Mouse (Mus musculus) splenic B cell, adult 2 months (primary cell): Measurements from ENCODE around the gene Nsg2.
A peak's percentile ranks its signal among the peaks of the same experiment; 100 is the strongest.

Experiments
- DNase-seq: peaks from one replicate; pipeline ENCODE4 v3.0.0-alpha.2; 2011; ENCODE audit warnings: low read depth, low spot score
- H3K27me3 ChIP-seq: 2 replicates; pipeline ENCODE4 v1.6.1; 2012; ENCODE audit warnings: mild to moderate bottlenecking, low read length, moderate library complexity, mixed read lengths; ENCODE audit not compliant: control insufficient read depth, poor library complexity, insufficient read depth, severe bottlenecking
- H3K36me3 ChIP-seq: 2 replicates; pipeline ENCODE4 v1.6.1; 2012; ENCODE audit warnings: mild to moderate bottlenecking, low read length, moderate library complexity, mixed read lengths; ENCODE audit not compliant: control insufficient read depth, poor library complexity, insufficient read depth, severe bottlenecking

The Nsg2 gene

GRCm38 (mm10) chr11:32029356-32029755 is 29.1 kb downstream of the Nsg2 start:
- H3K27me3 ChIP-seq, result no peaks in the 10 kb centered on the region
- no peak for DNase-seq
- H3K36me3 ChIP-seq, result no peaks in the 10 kb centered on the region

- no peaks in the 10 kb centered on the region for H3K27me3 ChIP-seq
- DNase-seq, result no peak
- no peaks in the 10 kb centered on the region for H3K36me3 ChIP-seq
Measured at GRCm38 (mm10) chr11:32031396-32031795, 31.1 kb downstream of the Nsg2 start.

GRCm38 (mm10) chr11:32032053-32032452 is 31.8 kb downstream of the Nsg2 start:
- Histone ChIP-seq H3K27me3 (no peaks in the 10 kb centered on the region), H3K36me3 (no peaks in the 10 kb centered on the region)
- no peak for DNase-seq

GRCm38 (mm10) chr11:32035831-32036230 is 35.6 kb downstream of the Nsg2 start:
- H3K36me3 ChIP-seq, result no peaks in the 10 kb centered on the region
- DNase-seq, result no peak
- H3K27me3 ChIP-seq, result no peaks in the 10 kb centered on the region

GRCm38 (mm10) chr11:32039656-32040055 is 39.4 kb downstream of the Nsg2 start:
- no peaks in the 10 kb centered on the region for H3K36me3 ChIP-seq
- peak; percentile 38 for DNase-seq
- H3K27me3 ChIP-seq, result no peaks in the 10 kb centered on the region

GRCm38 (mm10) chr11:32057389-32057788 is 57.1 kb downstream of the Nsg2 start:
- Histone ChIP-seq H3K27me3 (no peaks in the 10 kb centered on the region), H3K36me3 (no peaks in the 10 kb centered on the region)
- no peak for DNase-seq

GRCm38 (mm10) chr11:32057861-32058260 is 57.6 kb downstream of the Nsg2 start:
- DNase-seq, result no peak
- no peaks in the 10 kb centered on the region for H3K27me3 ChIP-seq
- no peaks in the 10 kb centered on the region for H3K36me3 ChIP-seq

GRCm38 (mm10) chr11:32061020-32061419 is 60.8 kb downstream of the Nsg2 start:
- DNase-seq, result no peak

GRCm38 (mm10) chr11:32061874-32062273 is 61.6 kb downstream of the Nsg2 start:
- DNase-seq, result no peak
- Histone ChIP-seq H3K27me3 (no peaks in the 10 kb centered on the region), H3K36me3 (no peaks in the 10 kb centered on the region)

More at GRCm38 (mm10) chr11:32061020-32061419, 60.8 kb downstream of the Nsg2 start:
- Histone ChIP-seq H3K36me3 (no peaks in the 10 kb centered on the region), H3K27me3 (no peaks in the 10 kb centered on the region)

- no peaks in the 10 kb centered on the region for H3K36me3 ChIP-seq
- H3K27me3 ChIP-seq, result no peaks in the 10 kb centered on the region
- no peak for DNase-seq
Measured at GRCm38 (mm10) chr11:32063775-32064510, 63.7 kb downstream of the Nsg2 start.

- DNase-seq, result no peak
- Histone ChIP-seq H3K27me3 (no peaks in the 10 kb centered on the region), H3K36me3 (no peaks in the 10 kb centered on the region)
Measured at GRCm38 (mm10) chr11:32064511-32064862, 64.2 kb downstream of the Nsg2 start.

GRCm38 (mm10) chr11:32068736-32069490 is 68.7 kb downstream of the Nsg2 start:
- Histone ChIP-seq H3K36me3 (no peaks in the 10 kb centered on the region), H3K27me3 (no peaks in the 10 kb centered on the region)
- DNase-seq, result no peak

- Histone ChIP-seq H3K36me3 (no peaks in the 10 kb centered on the region), H3K27me3 (no peaks in the 10 kb centered on the region)
- DNase-seq, result no peak
Measured at GRCm38 (mm10) chr11:32075163-32075562, 74.9 kb downstream of the Nsg2 start.

GRCm38 (mm10) chr11:32083462-32083861 is 83.2 kb downstream of the Nsg2 start:
- Histone ChIP-seq H3K27me3 (no peaks in the 10 kb centered on the region), H3K36me3 (no peaks in the 10 kb centered on the region)
- DNase-seq, result no peak

GRCm38 (mm10) chr11:32086525-32086924 is 86.3 kb downstream of the Nsg2 start:
- H3K36me3 ChIP-seq, result no peaks in the 10 kb centered on the region
- DNase-seq, result no peak
- H3K27me3 ChIP-seq, result no peaks in the 10 kb centered on the region
